Mouse (Mus musculus) lung, adult 2 months (tissue): Measurements from ENCODE around the gene Dnah11.

Experiments used
- CTCF ChIP-seq: fragments of 200-500 bp; IDR thresholded peaks from 2 replicates; pipeline ENCODE4 v1.5.1; 2011; ENCODE audit warnings: mild to moderate bottlenecking, low read length, control low read depth; ENCODE audit not compliant: insufficient read depth
- POLR2A ChIP-seq: fragments of 200-500 bp; IDR thresholded peaks from 2 replicates; pipeline ENCODE4 v1.6.1; 2011; ENCODE audit warnings: low read depth, mild to moderate bottlenecking, control low read depth, low read length, borderline replicate concordance; ENCODE audit errors: extremely low read depth

GRCm38 (mm10) chr12:117848621-117849020 is 350.2 kb downstream of the Dnah11 start:
- TF ChIP-seq CTCF = no peak
- TF ChIP-seq POLR2A = no peak
